Mouse (Mus musculus): ENCODE results near the gene Nrn1.
A peak's percentile ranks its signal among the peaks of the same experiment; 100 is the strongest.

The Nrn1 gene

GRCm38 (mm10) chr13:36724533-36725470 lies 10.1 kb downstream of the Nrn1 start:
- peak; percentile 76 for DNase-seq

DNA sequence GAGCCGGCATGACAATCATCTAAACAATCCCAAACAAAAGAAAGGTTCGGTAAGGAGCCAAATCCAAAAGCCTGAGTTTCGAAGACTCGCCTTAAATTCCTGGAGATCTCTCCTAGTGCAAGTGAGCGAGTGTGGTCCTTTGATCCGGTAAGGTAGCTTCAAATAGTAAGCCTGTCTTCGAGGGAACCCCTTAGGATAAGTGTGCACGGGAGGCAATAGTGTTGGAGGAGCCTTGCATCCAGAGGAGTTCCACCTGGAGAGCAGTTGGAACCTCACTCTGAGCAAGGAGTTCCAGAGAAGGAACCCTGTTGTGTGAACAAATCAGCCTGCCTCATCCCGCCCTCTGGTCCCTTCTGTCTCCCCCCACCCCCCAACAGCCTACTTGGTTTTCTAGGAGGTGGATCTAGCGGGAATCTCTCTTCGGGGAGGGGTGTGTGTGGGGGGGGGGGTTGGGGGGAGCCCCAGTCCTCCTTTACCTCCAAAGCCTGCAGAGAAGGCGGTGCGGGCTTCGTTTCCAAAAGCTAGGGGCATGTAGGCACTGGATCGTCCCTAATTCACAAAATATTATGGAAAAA lies 11.1 kb downstream of the Nrn1 start:
- DNase-seq, result peak; percentile 19

DNA sequence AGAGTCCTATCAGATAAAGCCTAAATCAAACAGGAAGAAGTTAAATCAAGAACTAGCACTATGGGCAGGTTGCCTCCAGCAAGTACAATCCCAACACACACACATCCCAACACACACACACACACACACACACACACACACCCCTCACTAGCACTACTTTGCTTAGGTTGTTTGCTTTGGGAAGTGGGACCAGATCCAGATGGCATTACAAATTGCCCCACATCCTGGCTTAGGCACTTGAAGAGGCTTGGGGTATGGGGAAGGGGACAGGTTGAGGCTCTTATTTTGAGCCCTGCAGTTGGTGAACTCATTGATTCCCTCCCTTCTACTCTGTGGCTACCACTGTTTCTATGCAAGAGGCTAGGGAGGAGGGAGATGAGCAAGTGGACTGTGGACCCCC lies 12.6 kb downstream of the Nrn1 start:
- no peak for DNase-seq

GRCm38 (mm10) chr13:36720297-36721017 lies 14.5 kb downstream of the Nrn1 start:
- DNase-seq, result no peak

- DNase-seq, result no peak
These were observed 17.6 kb downstream of the Nrn1 start for GRCm38 (mm10) chr13:36717376-36717775.

GRCm38 (mm10) chr13:36716708-36717107 lies 18.2 kb downstream of the Nrn1 start:
- DNase-seq, result no peak

DNA sequence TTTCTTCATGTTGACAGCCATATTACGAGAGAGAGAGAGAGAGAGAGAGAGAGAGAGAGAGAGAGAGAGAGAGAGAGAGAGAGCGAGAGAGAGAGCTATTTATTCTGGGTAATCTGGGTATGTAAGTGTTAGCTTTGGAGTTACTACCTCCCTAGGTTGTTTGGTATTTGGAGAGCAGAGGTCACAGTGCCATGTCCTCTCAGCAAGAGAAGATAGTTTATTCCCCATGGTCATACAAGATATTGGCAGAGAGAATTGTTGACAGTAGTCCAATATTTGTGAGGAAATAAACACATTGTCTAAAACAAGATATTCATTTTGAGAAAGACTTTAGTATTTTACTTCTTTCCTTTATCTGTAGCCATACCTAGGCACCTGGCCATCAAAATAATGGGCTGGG lies 20.8 kb downstream of the Nrn1 start:
- DNase-seq, result no peak

- DNase-seq, result no peak
These were observed 27.7 kb downstream of the Nrn1 start for GRCm38 (mm10) chr13:36707088-36707690.

DNA sequence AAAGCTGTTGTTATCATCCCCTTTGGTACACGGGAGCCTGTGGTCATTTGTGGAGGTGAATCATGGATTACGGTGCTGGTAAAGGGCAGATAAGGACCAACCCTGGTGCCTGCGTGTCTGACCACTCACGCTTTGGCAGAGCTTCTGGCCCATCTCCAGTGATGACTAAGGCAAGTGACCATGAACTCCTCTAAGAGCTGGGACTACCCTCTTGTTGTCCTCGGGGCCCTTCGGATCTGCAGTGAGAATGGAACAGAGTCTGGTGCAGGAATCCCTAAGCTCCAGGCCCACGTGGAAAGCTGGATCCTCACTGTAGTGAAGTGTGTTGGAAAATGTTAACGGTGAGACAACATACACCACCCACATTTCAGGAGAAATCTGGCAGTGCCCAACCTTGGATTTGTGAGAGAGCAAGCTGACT lies 38.6 kb downstream of the Nrn1 start:
- DNase-seq, result no peak

GRCm38 (mm10) chr13:36695516-36696201 lies 39.3 kb downstream of the Nrn1 start:
- no peak for DNase-seq

GRCm38 (mm10) chr13:36683581-36683980 lies 51.4 kb downstream of the Nrn1 start:
- no peak for DNase-seq

GRCm38 (mm10) chr13:36680690-36681355 lies 54.1 kb downstream of the Nrn1 start:
- DNase-seq, result no peak

- no peak for DNase-seq
These were observed 55.6 kb downstream of the Nrn1 start for GRCm38 (mm10) chr13:36679345-36679744.
